Comparison of ENCODE assay signal across 18 mouse cellular contexts in the genomic region with DNA sequence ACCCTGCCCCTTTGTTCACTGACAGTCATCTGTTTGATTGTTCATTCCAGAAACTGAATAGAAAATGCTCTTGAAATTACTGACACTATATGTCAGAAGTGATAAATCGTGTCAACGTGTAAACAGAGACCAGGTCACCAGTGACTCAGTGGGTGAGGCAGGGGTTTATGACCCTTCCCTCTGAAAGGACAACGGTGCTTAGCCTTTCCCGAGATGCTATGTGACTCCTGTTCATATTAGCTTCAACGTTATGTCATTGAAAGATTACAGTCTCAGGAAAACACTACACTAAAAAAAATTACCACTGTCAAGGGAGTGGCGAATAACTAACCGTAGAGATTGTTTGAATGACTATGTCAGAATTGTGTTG.
A peak's percentile ranks its signal among the peaks of the same experiment; 100 is the strongest.
DNase-seq lines count a peak whose midpoint lies in the region; ATAC-seq and TF ChIP-seq lines count a peak whose summit lies in the region.
"Had no signal": no experiment of that assay in that cellular context is flagged by ENCODE, and none has a peak within 500 bp of the region (broad histone marks: within the 10 kb centered on the region; RNA-seq: fewer than 3 reads in every experiment).

No protein-coding gene starts in this region.

- no peak overlapping the region for H3K9ac ChIP-seq in lung, embryonic 15.5 days
- H3K9ac ChIP-seq in intestine, embryonic 15.5 days = no peak overlapping the region
- H3K9ac ChIP-seq in stomach, postnatal 0 days (ENCODE audit: low read length) = no peak overlapping the region
- H3K9ac ChIP-seq: forebrain, postnatal 0 days; heart, embryonic 15.5 days; liver, embryonic 13.5 days; midbrain, embryonic 12.5 days had no signal

- H3K9me3 ChIP-seq in lung, embryonic 15.5 days = no peaks in the 10 kb centered on the region
- H3K9me3 ChIP-seq in intestine, embryonic 15.5 days = no peaks in the 10 kb centered on the region
- no peaks in the 10 kb centered on the region for H3K9me3 ChIP-seq in stomach, postnatal 0 days (ENCODE audit: control insufficient read depth, low read length)
- H3K9me3 ChIP-seq: heart, embryonic 15.5 days; liver, embryonic 13.5 days; midbrain, embryonic 12.5 days had no signal

- H3K27ac ChIP-seq in lung, embryonic 15.5 days = peak overlapping the region; percentile 81
- H3K27ac ChIP-seq in intestine, embryonic 15.5 days = no peak overlapping the region
- H3K27ac ChIP-seq in stomach, postnatal 0 days (replicated peaks) = no peak overlapping the region; the same call in 1 of the 2 replicates
- H3K27ac ChIP-seq: left cerebral cortex, adult 2 months; liver, embryonic 13.5 days; macrophage; midbrain, embryonic 12.5 days had no signal

- no peak for TF ChIP-seq EP300 in stomach, postnatal 0 days (optimal IDR thresholded peaks at IDR 0.05)

- H3K4me2 ChIP-seq in lung, embryonic 15.5 days = no peak overlapping the region
- no peak overlapping the region for H3K4me2 ChIP-seq in intestine, embryonic 15.5 days (replicated peaks)
- no peak overlapping the region for H3K4me2 ChIP-seq in stomach, postnatal 0 days (replicated peaks; ENCODE audit: low read depth)
- H3K4me2 ChIP-seq: heart, embryonic 15.5 days; liver, embryonic 13.5 days; midbrain, embryonic 12.5 days had no signal

- no peaks in the 10 kb centered on the region for H3K27me3 ChIP-seq in lung, embryonic 15.5 days
- no peaks in the 10 kb centered on the region for H3K27me3 ChIP-seq in intestine, embryonic 15.5 days (replicated peaks)
- no peaks in the 10 kb centered on the region for H3K27me3 ChIP-seq in stomach, postnatal 0 days (ENCODE audit: control insufficient read depth, insufficient read depth, low read length)
- H3K27me3 ChIP-seq: heart, embryonic 15.5 days; liver, embryonic 13.5 days; midbrain, embryonic 12.5 days had no signal

- no peaks in the 10 kb centered on the region for H3K36me3 ChIP-seq in lung, embryonic 15.5 days
- no peaks in the 10 kb centered on the region for H3K36me3 ChIP-seq in intestine, embryonic 15.5 days
- no peaks in the 10 kb centered on the region for H3K36me3 ChIP-seq in stomach, postnatal 0 days (ENCODE audit: control insufficient read depth, insufficient read depth, low read length)
- H3K36me3 ChIP-seq: heart, embryonic 15.5 days; liver, embryonic 13.5 days; midbrain, embryonic 12.5 days had no signal

- TF ChIP-seq CTCF in stomach, postnatal 0 days (IDR thresholded peaks at IDR 0.05; ENCODE audit: low read depth) = no peak

- H3K4me3 ChIP-seq in lung, embryonic 15.5 days = no peak overlapping the region
- H3K4me3 ChIP-seq in intestine, embryonic 15.5 days (replicated peaks) = no peak overlapping the region
- no peak overlapping the region for H3K4me3 ChIP-seq in stomach, postnatal 0 days (ENCODE audit: low read depth, low read length)
- H3K4me3 ChIP-seq: heart, embryonic 15.5 days; left cerebral cortex, adult 2 months; liver, embryonic 13.5 days; midbrain, embryonic 12.5 days had no signal

- peaks cover 24% of the 10 kb centered on the region for H3K4me1 ChIP-seq in lung, embryonic 15.5 days
- peaks cover 6% of the 10 kb centered on the region for H3K4me1 ChIP-seq in intestine, embryonic 15.5 days (replicated peaks)
- H3K4me1 ChIP-seq in stomach, postnatal 0 days (replicated peaks; ENCODE audit: control insufficient read depth, insufficient read depth) = no peaks in the 10 kb centered on the region; the same call in 1 of the 2 replicates
- H3K4me1 ChIP-seq: liver, embryonic 13.5 days; midbrain, embryonic 12.5 days had no signal

- peak; percentile 56 for DNase-seq in heart, adult 11 months
- no peak for DNase-seq in heart, adult 8-10 months (ENCODE audit: low spot score)
- no peak for DNase-seq in lung, postnatal 14 days
- DNase-seq in stomach, postnatal 0 days (ENCODE audit: low spot score) = no peak
- no peak for DNase-seq in adipocyte (ENCODE audit: low spot score)
- DNase-seq: adrenal gland, adult 8-10 months; cerebellum, postnatal 14 days; forebrain, postnatal 0 days; heart, adult 18-20 months; liver, embryonic 13.5 days; right cerebral cortex, adult 18-20 months; thymus, postnatal 14 days had no signal

- ATAC-seq in lung, embryonic 15.5 days (ENCODE audit: borderline replicate concordance, extremely low read depth, low FRiP score, low TSS enrichment) = no peak
- ATAC-seq in intestine, embryonic 15.5 days = peak; percentile 83
- peak; percentile 91 for ATAC-seq in stomach, postnatal 0 days (ENCODE audit: low FRiP score, low TSS enrichment)
- ATAC-seq: forebrain, postnatal 0 days had no signal

- whole genome bisulfite sequencing in lung, embryonic 15.5 days = 30% methylated on average over 7 of the region's 7 CpGs
- 29% methylated on average over 7 of the region's 7 CpGs for WGBS in intestine, embryonic 15.5 days
- WGBS in stomach, postnatal 0 days = 25% methylated on average over 7 of the region's 7 CpGs
